Mouse (Mus musculus) heart, embryonic 10.5 days (tissue): ENCODE data around the gene Bag5. TPM values are rescaled to one million over a fixed set of nuclear protein-coding genes. Genes with fewer than 3 reads are reported as not detected.

ENCODE experiments used
- DNase-seq: peaks from one replicate; pipeline ENCODE4 v3.0.0-alpha.2; 2017; ENCODE audit warnings: low spot score
- H3K27ac ChIP-seq: fragments of 300-500 bp; sonication (generic); 2 replicates; pipeline ENCODE4 v1.5.1; 2016; ENCODE audit warnings: mild to moderate bottlenecking
- H3K27me3 ChIP-seq: fragments of 300-500 bp; sonication (generic); 2 replicates; pipeline ENCODE4 v1.6.1; 2016; ENCODE audit warnings: mild to moderate bottlenecking; ENCODE audit not compliant: poor library complexity, insufficient read depth, severe bottlenecking
- H3K36me3 ChIP-seq: fragments of 300-500 bp; sonication (generic); 2 replicates; pipeline ENCODE4 v1.6.1; 2016; ENCODE audit warnings: mild to moderate bottlenecking, moderate library complexity
- H3K4me1 ChIP-seq: fragments of 300-500 bp; sonication (generic); 2 replicates; pipeline ENCODE4 v1.6.1; 2016; ENCODE audit warnings: mild to moderate bottlenecking
- H3K4me3 ChIP-seq: fragments of 300-500 bp; sonication (generic); 2 replicates; pipeline ENCODE4 v1.5.1; 2016; ENCODE audit warnings: mild to moderate bottlenecking, moderate library complexity
- H3K9me3 ChIP-seq: fragments of 300-500 bp; sonication (generic); 2 replicates; pipeline ENCODE4 v1.6.1; 2016; ENCODE audit warnings: mild to moderate bottlenecking, moderate library complexity
- WGBS: fragments of 180-500 bp; shearing (Covaris S2); methylation state at CpG from one replicate; pipeline ENCODE4 v1.1.7; 2016; 5-methylcytosine and 5-hydroxymethylcytosine counted together
- polyA plus RNA-seq: library from polyadenylated mRNA; unstranded; fragments of >200 nt; fragmentation: Nextera tagmentation; extraction: Ambion mirVana; gene quantifications from 2 replicates; pipeline ENCODE4 v1.2.1, GENCODE M21; 2016

The Bag5 gene
- polyA plus RNA-seq, 1 experiment from 2014 or later, result 47.7 TPM

DNA sequence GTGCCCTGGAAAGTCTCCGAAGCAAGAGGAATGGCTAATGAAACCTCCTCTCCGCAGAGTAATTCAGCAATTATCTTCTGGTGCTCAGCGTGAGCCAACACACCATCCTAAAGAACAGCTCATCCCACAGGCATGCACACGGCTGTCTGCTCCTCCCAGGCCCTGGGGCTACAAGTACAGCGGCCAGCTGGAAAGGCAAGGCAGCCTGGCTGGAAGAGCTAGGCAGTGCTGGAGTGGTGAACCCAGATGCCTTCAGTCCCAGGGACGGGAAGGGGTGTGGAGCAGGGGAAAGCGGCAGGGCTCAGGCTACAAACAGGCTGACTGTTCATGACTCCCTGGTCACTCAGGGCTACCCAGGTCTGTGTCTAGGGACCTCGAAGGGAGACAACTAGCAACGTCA, 8.4 kb downstream of the Bag5 start:
- peak overlapping the region; percentile 63; the same call in 1 of the 2 replicates for H3K27ac ChIP-seq

GRCm38 (mm10) chr12:111703301-111703700, 9.8 kb downstream of the Bag5 start:
- Histone ChIP-seq H3K4me1 (peaks cover 31% of the 10 kb centered on the region), H3K9me3 (no peaks in the 10 kb centered on the region), H3K27ac (no peak overlapping the region), H3K4me3 (no peak overlapping the region), H3K36me3 (peaks cover 8% of the 10 kb centered on the region), H3K27me3 (peaks cover 4% of the 10 kb centered on the region; the same call in 1 of the 2 replicates)
- DNase-seq, result no peak
- 75% methylated on average over 3 of the region's 3 CpGs for WGBS

More for the DNA sequence above, 8.4 kb downstream of the Bag5 start:
- Histone ChIP-seq H3K27me3 (peaks cover 4% of the 10 kb centered on the region; the same call in 1 of the 2 replicates), H3K9me3 (no peaks in the 10 kb centered on the region), H3K36me3 (peaks cover 20% of the 10 kb centered on the region), H3K4me3 (no peak overlapping the region), H3K4me1 (peaks cover 29% of the 10 kb centered on the region)
- DNase-seq, result no peak
- WGBS, result 47% methylated on average over 9 of the region's 9 CpGs

- Histone ChIP-seq H3K4me3 (no peak overlapping the region), H3K9me3 (no peaks in the 10 kb centered on the region), H3K27me3 (peaks cover 4% of the 10 kb centered on the region; the same call in 1 of the 2 replicates), H3K27ac (no peak overlapping the region), H3K4me1 (peaks cover 37% of the 10 kb centered on the region), H3K36me3 (no peaks in the 10 kb centered on the region)
- 64% methylated on average over 9 of the region's 9 CpGs for WGBS
- no peak for DNase-seq
Measured at GRCm38 (mm10) chr12:111700920-111701458, 12.1 kb downstream of the Bag5 start.

DNA sequence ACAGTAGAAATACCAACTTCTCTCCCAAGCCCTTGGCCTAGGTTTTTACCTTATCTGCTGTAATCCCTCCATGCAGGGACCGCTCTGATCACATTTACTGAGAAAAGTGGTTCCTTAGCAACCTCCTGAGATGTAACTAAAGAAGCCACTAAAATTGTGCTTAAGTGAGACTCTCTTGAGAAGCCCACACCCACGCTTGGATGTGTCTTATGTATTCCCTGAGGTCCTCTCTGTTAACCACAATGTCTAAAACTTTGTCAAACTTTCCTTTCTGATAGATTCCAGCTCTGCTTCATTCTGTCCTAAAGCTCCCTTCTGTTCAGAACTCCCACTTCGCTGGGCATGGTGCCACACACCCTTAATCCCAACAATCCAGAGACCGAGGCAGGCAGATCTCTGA, 13.5 kb downstream of the Bag5 start:
- H3K4me3 ChIP-seq, result no peak overlapping the region
- no peaks in the 10 kb centered on the region for H3K36me3 ChIP-seq
- peaks cover 37% of the 10 kb centered on the region for H3K4me1 ChIP-seq
- no peak overlapping the region; the same call in 1 of the 2 replicates for H3K27ac ChIP-seq
- 86% methylated on average over 4 of the region's 4 CpGs for WGBS
- no peaks in the 10 kb centered on the region for H3K9me3 ChIP-seq
- no peak for DNase-seq
- peaks cover 4% of the 10 kb centered on the region; the same call in 1 of the 2 replicates for H3K27me3 ChIP-seq

GRCm38 (mm10) chr12:111698346-111698913, 14.6 kb downstream of the Bag5 start:
- Histone ChIP-seq H3K9me3 (no peaks in the 10 kb centered on the region), H3K4me1 (peaks cover 44% of the 10 kb centered on the region), H3K27ac (no peak overlapping the region), H3K4me3 (no peak overlapping the region), H3K36me3 (no peaks in the 10 kb centered on the region), H3K27me3 (peaks cover 2% of the 10 kb centered on the region; the same call in 1 of the 2 replicates)
- WGBS, result 75% methylated on average over 6 of the region's 6 CpGs
- no peak for DNase-seq

- Histone ChIP-seq H3K36me3 (no peaks in the 10 kb centered on the region), H3K4me3 (no peak overlapping the region), H3K9me3 (no peaks in the 10 kb centered on the region), H3K4me1 (peaks cover 51% of the 10 kb centered on the region), H3K27me3 (no peaks in the 10 kb centered on the region), H3K27ac (peak overlapping the region; percentile 24; the same call in 1 of the 2 replicates)
- WGBS, result 49% methylated on average over 4 of the region's 4 CpGs
- no peak for DNase-seq
Measured at GRCm38 (mm10) chr12:111697708-111698107, 15.3 kb downstream of the Bag5 start.

DNA sequence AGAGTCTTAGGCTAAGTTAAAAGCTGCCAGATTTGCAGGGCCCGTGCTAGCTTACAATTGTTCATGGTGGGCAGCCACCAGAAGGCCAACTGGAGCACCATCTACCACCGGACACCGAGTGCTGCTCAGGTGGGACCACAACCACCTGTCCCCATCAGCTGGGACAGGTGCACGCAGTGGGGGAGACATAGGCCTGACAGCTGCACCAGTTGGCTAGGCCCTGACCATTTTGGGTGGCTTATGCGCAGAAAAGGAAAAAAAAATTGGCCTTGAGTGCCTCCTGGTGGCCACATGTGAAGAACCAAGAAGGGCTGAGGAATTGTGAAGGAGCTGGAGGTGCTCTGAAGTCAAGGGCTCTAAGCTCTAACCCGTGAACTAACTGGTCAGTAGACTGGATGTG, 16.8 kb downstream of the Bag5 start:
- Histone ChIP-seq H3K4me1 (peaks cover 66% of the 10 kb centered on the region), H3K27me3 (no peaks in the 10 kb centered on the region), H3K4me3 (no peak overlapping the region), H3K36me3 (no peaks in the 10 kb centered on the region), H3K9me3 (no peaks in the 10 kb centered on the region), H3K27ac (0 out of 2 replicates have a peak overlapping the region, but pooled peaks have one; percentile 82)
- 23% methylated on average over 6 of the region's 6 CpGs for WGBS
- DNase-seq, result no peak

GRCm38 (mm10) chr12:111694880-111695804, 17.9 kb downstream of the Bag5 start:
- Histone ChIP-seq H3K36me3 (no peaks in the 10 kb centered on the region), H3K9me3 (no peaks in the 10 kb centered on the region), H3K27ac (peak overlapping the region; percentile 82), H3K27me3 (no peaks in the 10 kb centered on the region), H3K4me1 (peaks cover 66% of the 10 kb centered on the region), H3K4me3 (no peak overlapping the region)
- WGBS, result 56% methylated on average over 13 of the region's 13 CpGs
- DNase-seq, result no peak

DNA sequence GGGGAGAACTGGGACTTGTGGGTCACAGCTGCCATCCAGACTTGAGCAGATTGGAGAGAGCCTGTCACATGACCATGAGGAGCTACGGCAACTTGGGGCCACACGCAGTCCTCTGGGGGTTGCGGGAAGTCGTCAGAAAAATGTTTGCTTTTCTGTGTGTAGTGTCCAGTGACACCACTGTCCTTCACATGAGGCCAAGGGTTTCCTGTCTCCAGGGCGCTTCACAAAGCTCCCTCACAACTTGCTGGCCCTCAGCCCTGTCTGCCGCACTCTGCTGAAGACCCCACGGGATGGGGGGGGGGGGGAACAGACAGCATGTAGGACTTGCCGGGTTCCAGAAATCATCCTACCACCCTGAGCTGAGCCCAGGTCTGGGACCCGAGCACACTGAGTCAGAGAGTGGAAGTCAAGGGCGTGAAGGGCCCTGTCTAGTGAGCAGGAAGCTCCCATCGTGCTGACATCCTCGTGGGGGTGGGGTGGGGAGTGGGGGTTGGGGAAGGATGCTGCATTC, 18.7 kb downstream of the Bag5 start:
- Histone ChIP-seq H3K9me3 (no peaks in the 10 kb centered on the region), H3K4me3 (0 out of 2 replicates have a peak overlapping the region, but pooled peaks have one; percentile 1), H3K36me3 (no peaks in the 10 kb centered on the region), H3K27ac (peak overlapping the region; percentile 82), H3K27me3 (no peaks in the 10 kb centered on the region), H3K4me1 (peaks cover 70% of the 10 kb centered on the region)
- DNase-seq, result no peak
- 18% methylated on average over 12 of the region's 12 CpGs for WGBS

GRCm38 (mm10) chr12:111693341-111694270, 19.5 kb downstream of the Bag5 start:
- WGBS, result 47% methylated on average over 18 of the region's 18 CpGs
- no peak for DNase-seq
- H3K9me3 ChIP-seq, result no peaks in the 10 kb centered on the region
- H3K27me3 ChIP-seq, result no peaks in the 10 kb centered on the region
- H3K4me1 ChIP-seq, result peaks cover 73% of the 10 kb centered on the region
- 0 out of 2 replicates have a peak overlapping the region, but pooled peaks have one; percentile 10 for H3K4me3 ChIP-seq
- H3K27ac ChIP-seq, result peak overlapping the region; percentile 82
- no peaks in the 10 kb centered on the region for H3K36me3 ChIP-seq

GRCm38 (mm10) chr12:111692899-111693298, 20.2 kb downstream of the Bag5 start:
- Histone ChIP-seq H3K27me3 (no peaks in the 10 kb centered on the region), H3K4me1 (peaks cover 74% of the 10 kb centered on the region), H3K9me3 (no peaks in the 10 kb centered on the region), H3K4me3 (no peak overlapping the region), H3K27ac (peak overlapping the region; percentile 82), H3K36me3 (no peaks in the 10 kb centered on the region)
- no peak for DNase-seq
- 80% methylated on average over 5 of the region's 5 CpGs for WGBS

GRCm38 (mm10) chr12:111691346-111691872, 21.6 kb downstream of the Bag5 start:
- H3K4me1 ChIP-seq, result peaks cover 86% of the 10 kb centered on the region
- no peak overlapping the region for H3K4me3 ChIP-seq
- 29% methylated on average over 5 of the region's 5 CpGs for WGBS
- DNase-seq, result no peak
- no peaks in the 10 kb centered on the region for H3K36me3 ChIP-seq
- H3K27ac ChIP-seq, result peak overlapping the region; percentile 65
- no peaks in the 10 kb centered on the region for H3K27me3 ChIP-seq
- H3K9me3 ChIP-seq, result no peaks in the 10 kb centered on the region
